Mouse (Mus musculus) heart, postnatal 0 days (tissue): ENCODE data around the gene Slc24a3.

ENCODE experiments used
- CTCF ChIP-seq: IDR thresholded peaks from 2 replicates; pipeline ENCODE4 v1.5.1; 2016; ENCODE audit warnings: antibody characterized with exemption, control low read depth, low read depth
- EP300 ChIP-seq: IDR thresholded peaks from 2 replicates; pipeline ENCODE4 v1.6.1; 2016; ENCODE audit warnings: antibody characterized with exemption, low read depth

- TF ChIP-seq EP300 (no peak), CTCF (no peak)
Measured at GRCm38 (mm10) chr2:145564596-145564995, 397.0 kb downstream of the Slc24a3 start.
